Mouse (Mus musculus): ENCODE data around the gene Pou6f2. TPM values are rescaled to one million over a fixed set of nuclear protein-coding genes. Genes with fewer than 3 reads are reported as not detected.

The Pou6f2 gene
- polyA plus RNA-seq, 1 experiment from 2014 or later, result 2.3 TPM

- H3K9me3 ChIP-seq, result no peaks in the 10 kb centered on the region
- H3K36me3 ChIP-seq, result no peaks in the 10 kb centered on the region
- H3K4me3 ChIP-seq, result no peak overlapping the region
- no peak overlapping the region for H3K27ac ChIP-seq
- H3K27me3 ChIP-seq (ENCODE audit: insufficient read depth, poor library complexity, severe bottlenecking), result no peaks in the 10 kb centered on the region
- no peak for DNase-seq (ENCODE audit: low spot score)
- 84% methylated on average over 7 of the region's 7 CpGs for WGBS
- no peaks in the 10 kb centered on the region for H3K4me1 ChIP-seq
These were observed 90.9 kb downstream of the Pou6f2 start for GRCm38 (mm10) chr13:18306506-18307145.

GRCm38 (mm10) chr13:18299966-18300365, 97.5 kb downstream of the Pou6f2 start:
- 93% methylated on average over 1 of the region's 1 CpGs for WGBS
- Histone ChIP-seq H3K4me1 (no peaks in the 10 kb centered on the region), H3K4me3 (no peak overlapping the region), H3K27ac (no peak overlapping the region), H3K27me3 (ENCODE audit: insufficient read depth, poor library complexity, severe bottlenecking) (no peaks in the 10 kb centered on the region), H3K36me3 (no peaks in the 10 kb centered on the region), H3K9me3 (no peaks in the 10 kb centered on the region)
- DNase-seq (ENCODE audit: low spot score), result no peak

GRCm38 (mm10) chr13:18293438-18293837, 104.0 kb downstream of the Pou6f2 start:
- Histone ChIP-seq H3K4me1 (no peaks in the 10 kb centered on the region), H3K27ac (no peak overlapping the region), H3K36me3 (no peaks in the 10 kb centered on the region), H3K4me3 (no peak overlapping the region), H3K27me3 (ENCODE audit: insufficient read depth, poor library complexity, severe bottlenecking) (no peaks in the 10 kb centered on the region), H3K9me3 (no peaks in the 10 kb centered on the region)
- 84% methylated on average over 1 of the region's 1 CpGs for WGBS
- DNase-seq (ENCODE audit: low spot score), result no peak

GRCm38 (mm10) chr13:18290253-18290914, 107.1 kb downstream of the Pou6f2 start:
- H3K4me3 ChIP-seq, result no peak overlapping the region
- no peak for DNase-seq (ENCODE audit: low spot score)
- no peak overlapping the region for H3K27ac ChIP-seq
- H3K36me3 ChIP-seq, result no peaks in the 10 kb centered on the region
- no peaks in the 10 kb centered on the region for H3K4me1 ChIP-seq
- H3K9me3 ChIP-seq, result no peaks in the 10 kb centered on the region
- WGBS, result 82% methylated on average over 4 of the region's 4 CpGs
- no peaks in the 10 kb centered on the region for H3K27me3 ChIP-seq (ENCODE audit: insufficient read depth, poor library complexity, severe bottlenecking)

- no peaks in the 10 kb centered on the region for H3K36me3 ChIP-seq
- 82% methylated on average over 7 of the region's 7 CpGs for WGBS
- no peaks in the 10 kb centered on the region for H3K27me3 ChIP-seq (ENCODE audit: insufficient read depth, poor library complexity, severe bottlenecking)
- H3K4me3 ChIP-seq, result no peak overlapping the region
- H3K27ac ChIP-seq, result no peak overlapping the region
- no peak for DNase-seq (ENCODE audit: low spot score)
- H3K4me1 ChIP-seq, result no peaks in the 10 kb centered on the region
- H3K9me3 ChIP-seq, result no peaks in the 10 kb centered on the region
These were observed 110.0 kb downstream of the Pou6f2 start for GRCm38 (mm10) chr13:18287536-18287935.

GRCm38 (mm10) chr13:18282361-18282982, 115.0 kb downstream of the Pou6f2 start:
- Histone ChIP-seq H3K4me1 (no peaks in the 10 kb centered on the region), H3K27ac (no peak overlapping the region), H3K36me3 (no peaks in the 10 kb centered on the region), H3K4me3 (no peak overlapping the region), H3K9me3 (no peaks in the 10 kb centered on the region), H3K27me3 (ENCODE audit: insufficient read depth, poor library complexity, severe bottlenecking) (no peaks in the 10 kb centered on the region)
- DNase-seq (ENCODE audit: low spot score), result no peak
- WGBS, result 82% methylated on average over 5 of the region's 5 CpGs

GRCm38 (mm10) chr13:18281084-18281483, 116.4 kb downstream of the Pou6f2 start:
- 53% methylated on average over 3 of the region's 3 CpGs for WGBS
- Histone ChIP-seq H3K4me3 (no peak overlapping the region), H3K27ac (no peak overlapping the region), H3K36me3 (no peaks in the 10 kb centered on the region), H3K4me1 (no peaks in the 10 kb centered on the region), H3K9me3 (no peaks in the 10 kb centered on the region), H3K27me3 (ENCODE audit: insufficient read depth, poor library complexity, severe bottlenecking) (no peaks in the 10 kb centered on the region)
- DNase-seq (ENCODE audit: low spot score), result no peak

GRCm38 (mm10) chr13:18253131-18253530, 144.4 kb downstream of the Pou6f2 start:
- DNase-seq (ENCODE audit: low spot score), result no peak
- no peaks in the 10 kb centered on the region for H3K9me3 ChIP-seq
- no peak overlapping the region for H3K27ac ChIP-seq
- no peaks in the 10 kb centered on the region for H3K27me3 ChIP-seq (ENCODE audit: insufficient read depth, poor library complexity, severe bottlenecking)
- H3K36me3 ChIP-seq, result no peaks in the 10 kb centered on the region
- 81% methylated on average over 3 of the region's 3 CpGs for WGBS
- H3K4me3 ChIP-seq, result no peak overlapping the region
- no peaks in the 10 kb centered on the region for H3K4me1 ChIP-seq

GRCm38 (mm10) chr13:18218566-18219234, 178.8 kb downstream of the Pou6f2 start:
- 0 out of 2 replicates have a peak, but pooled peaks cover 3% of the 10 kb centered on the region for H3K4me1 ChIP-seq
- H3K27ac ChIP-seq, result no peak overlapping the region
- H3K27me3 ChIP-seq (ENCODE audit: insufficient read depth, poor library complexity, severe bottlenecking), result no peaks in the 10 kb centered on the region
- no peaks in the 10 kb centered on the region for H3K9me3 ChIP-seq
- WGBS, result 6% methylated on average over 22 of the region's 22 CpGs
- no peaks in the 10 kb centered on the region for H3K36me3 ChIP-seq
- DNase-seq (ENCODE audit: low spot score), result no peak
- peak overlapping the region; percentile 43 for H3K4me3 ChIP-seq

- Histone ChIP-seq H3K9me3 (no peaks in the 10 kb centered on the region), H3K27ac (no peak overlapping the region), H3K27me3 (ENCODE audit: insufficient read depth, poor library complexity, severe bottlenecking) (no peaks in the 10 kb centered on the region), H3K4me3 (no peak overlapping the region), H3K4me1 (no peaks in the 10 kb centered on the region), H3K36me3 (no peaks in the 10 kb centered on the region)
- 88% methylated on average over 14 of the region's 14 CpGs for WGBS
- DNase-seq (ENCODE audit: low spot score), result no peak
These were observed 186.2 kb downstream of the Pou6f2 start for GRCm38 (mm10) chr13:18211242-18211641.

GRCm38 (mm10) chr13:18204476-18205250, 192.8 kb downstream of the Pou6f2 start:
- H3K4me1 ChIP-seq, result no peaks in the 10 kb centered on the region
- no peak for DNase-seq (ENCODE audit: low spot score)
- WGBS, result 66% methylated on average over 8 of the region's 8 CpGs
- no peaks in the 10 kb centered on the region for H3K36me3 ChIP-seq
- H3K27ac ChIP-seq, result no peak overlapping the region
- no peak overlapping the region for H3K4me3 ChIP-seq
- no peaks in the 10 kb centered on the region for H3K9me3 ChIP-seq
- H3K27me3 ChIP-seq (ENCODE audit: insufficient read depth, poor library complexity, severe bottlenecking), result no peaks in the 10 kb centered on the region

GRCm38 (mm10) chr13:18174003-18174402, 223.5 kb downstream of the Pou6f2 start:
- Histone ChIP-seq H3K27ac (no peak overlapping the region), H3K27me3 (ENCODE audit: insufficient read depth, poor library complexity, severe bottlenecking) (no peaks in the 10 kb centered on the region), H3K4me3 (no peak overlapping the region), H3K9me3 (no peaks in the 10 kb centered on the region), H3K36me3 (no peaks in the 10 kb centered on the region), H3K4me1 (no peaks in the 10 kb centered on the region)
- DNase-seq (ENCODE audit: low spot score), result no peak
- WGBS, result 37% methylated on average over 3 of the region's 3 CpGs
